Mouse (Mus musculus) cortical plate, adult 2 months (tissue): ENCODE results near the gene Mrpl34.

Experiments
- CTCF ChIP-seq: fragments of 200-500 bp; IDR thresholded peaks from 2 replicates; pipeline ENCODE4 v1.5.1; 2011; ENCODE audit warnings: mild to moderate bottlenecking, control low read depth, low read length; ENCODE audit not compliant: insufficient read depth; ENCODE audit errors: extremely low read depth
- POLR2A ChIP-seq: fragments of 200-500 bp; IDR thresholded peaks from 2 replicates; pipeline ENCODE4 v1.6.1; 2011; ENCODE audit warnings: mild to moderate bottlenecking, low read length, control low read depth; ENCODE audit not compliant: insufficient read depth; ENCODE audit errors: extremely low read depth

DNA sequence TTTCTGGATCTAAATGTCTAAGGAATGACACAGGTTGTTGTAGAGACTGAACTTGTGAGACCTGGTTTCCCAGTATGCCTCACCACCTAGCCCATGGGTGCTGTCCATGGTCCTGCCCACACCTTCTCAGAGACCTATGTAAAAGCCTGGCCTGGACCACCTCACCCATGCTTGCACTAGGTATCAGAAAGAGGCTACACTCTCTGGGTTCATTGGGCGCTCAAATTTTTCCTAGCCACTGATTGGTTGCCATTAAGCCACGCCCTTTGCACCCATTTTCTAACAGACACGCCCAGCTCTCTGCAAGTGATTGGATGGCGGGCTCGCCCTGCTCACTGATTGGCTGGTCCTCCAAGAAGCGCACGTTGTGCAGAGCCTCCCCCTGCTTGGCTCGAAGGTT is 19.2 kb downstream of the Mrpl34 start:
- TF ChIP-seq CTCF: no peak
- no peak for TF ChIP-seq POLR2A
